Mouse (Mus musculus) neutrophil, adult 5-6 weeks (primary cell): ENCODE data around the gene Ap2a1. TPM values are rescaled to one million over a fixed set of nuclear protein-coding genes. Genes with fewer than 3 reads are reported as not detected.
A peak's percentile ranks its signal among the peaks of the same experiment; 100 is the strongest.

Experiments
- ATAC-seq: fragments of 151-379, 151-347 bp; 2 replicates; pipeline ENCODE4 v1.8.0; 2017; ENCODE audit warnings: mild to moderate bottlenecking, moderate TSS enrichment; ENCODE audit not compliant: insufficient number of reproducible peaks, poor library complexity, low FRiP score, severe bottlenecking; ENCODE audit errors: extremely low read depth
- total RNA-seq: library from RNA; stranded (forward); fragments of 200-1000 nt; gene quantifications from 2 replicates; pipeline ENCODE4 v1.2.3, GENCODE M21; 2017

Gene Ap2a1
- total RNA-seq: 23.9 and 29.8 TPM in 2 replicates

GRCm38 (mm10) chr7:44929204-44930151 lies at the start of gene Ap2a1:
TSS of gene Ap2a1 (minus strand) at chr7:44929496.
- ATAC-seq: peak; percentile 94

GRCm38 (mm10) chr7:44978300-44978699 lies 49.0 kb upstream of the Ap2a1 start:
- ATAC-seq: no peak

- no peak for ATAC-seq
Observed at GRCm38 (mm10) chr7:44975117-44975419, 45.8 kb upstream of the Ap2a1 start.

GRCm38 (mm10) chr7:44974383-44975116 lies 45.3 kb upstream of the Ap2a1 start, which contains the start of gene Cpt1c:
TSS of gene Cpt1c (minus strand) at chr7:44974851.
- no peak for ATAC-seq

- ATAC-seq: no peak
Observed at GRCm38 (mm10) chr7:44973415-44974130, 44.3 kb upstream of the Ap2a1 start.

- no peak for ATAC-seq
Observed at GRCm38 (mm10) chr7:44971142-44971541, 41.8 kb upstream of the Ap2a1 start.

- peak; percentile 59 for ATAC-seq
Observed at GRCm38 (mm10) chr7:44970231-44970691, 41.0 kb upstream of the Ap2a1 start.

- no peak for ATAC-seq
Observed at GRCm38 (mm10) chr7:44966638-44967037, 37.3 kb upstream of the Ap2a1 start.

- no peak for ATAC-seq
Observed at GRCm38 (mm10) chr7:44965975-44966374, 36.7 kb upstream of the Ap2a1 start.

- no peak for ATAC-seq
Observed at GRCm38 (mm10) chr7:44964990-44965389, 35.7 kb upstream of the Ap2a1 start.

- no peak for ATAC-seq
Observed at GRCm38 (mm10) chr7:44962831-44963230, 33.5 kb upstream of the Ap2a1 start.

GRCm38 (mm10) chr7:44962337-44962736 lies 33.0 kb upstream of the Ap2a1 start:
- no peak for ATAC-seq

- ATAC-seq: no peak
Observed at GRCm38 (mm10) chr7:44960512-44960910, 31.2 kb upstream of the Ap2a1 start.

- no peak for ATAC-seq
Observed at GRCm38 (mm10) chr7:44959874-44960511, 30.7 kb upstream of the Ap2a1 start.

- ATAC-seq: no peak
Observed at GRCm38 (mm10) chr7:44959281-44959680, 30.0 kb upstream of the Ap2a1 start.

- ATAC-seq: no peak
Observed at GRCm38 (mm10) chr7:44958208-44958607, 28.9 kb upstream of the Ap2a1 start.

- no peak for ATAC-seq
Observed at GRCm38 (mm10) chr7:44957183-44957835, 28.0 kb upstream of the Ap2a1 start.

GRCm38 (mm10) chr7:44956266-44956665 lies 27.0 kb upstream of the Ap2a1 start:
- ATAC-seq: no peak
